Mouse (Mus musculus) embryo, embryonic 10 days (tissue): ENCODE results near the gene Ninl.

Experiments
- DNase-seq: peaks from one replicate; pipeline ENCODE4 v3.0.0-alpha.2; 2015; ENCODE audit warnings: low spot score

Ninl gene

DNA sequence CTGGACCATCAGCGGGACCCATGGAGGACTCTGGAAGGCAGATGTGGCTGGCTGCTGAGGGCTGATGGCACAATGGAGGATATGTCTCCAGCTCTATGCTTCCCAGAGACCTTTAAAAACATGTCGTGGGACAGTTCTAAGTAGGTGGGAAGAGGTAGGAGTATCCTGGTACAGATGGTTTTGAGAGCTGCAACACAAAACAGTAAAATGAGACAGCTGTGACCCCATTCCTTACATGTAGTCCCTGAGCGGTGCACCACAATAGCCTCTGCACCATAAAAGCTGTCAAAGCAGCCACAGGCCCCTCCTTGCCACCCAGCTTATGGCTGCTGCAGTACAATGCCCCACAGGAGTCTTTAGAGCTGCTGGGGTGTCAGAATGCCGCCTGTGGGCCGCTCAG is 41.6 kb downstream of the Ninl start:
- no peak for DNase-seq

GRCm38 (mm10) chr2:150995324-150995723 is 43.9 kb downstream of the Ninl start:
- DNase-seq, result no peak

- no peak for DNase-seq
Observed at GRCm38 (mm10) chr2:150991050-150991449, 48.1 kb downstream of the Ninl start.

GRCm38 (mm10) chr2:150990506-150990905 is 48.7 kb downstream of the Ninl start:
- no peak for DNase-seq

- no peak for DNase-seq
Observed at GRCm38 (mm10) chr2:150985359-150985758, 53.8 kb downstream of the Ninl start.

DNA sequence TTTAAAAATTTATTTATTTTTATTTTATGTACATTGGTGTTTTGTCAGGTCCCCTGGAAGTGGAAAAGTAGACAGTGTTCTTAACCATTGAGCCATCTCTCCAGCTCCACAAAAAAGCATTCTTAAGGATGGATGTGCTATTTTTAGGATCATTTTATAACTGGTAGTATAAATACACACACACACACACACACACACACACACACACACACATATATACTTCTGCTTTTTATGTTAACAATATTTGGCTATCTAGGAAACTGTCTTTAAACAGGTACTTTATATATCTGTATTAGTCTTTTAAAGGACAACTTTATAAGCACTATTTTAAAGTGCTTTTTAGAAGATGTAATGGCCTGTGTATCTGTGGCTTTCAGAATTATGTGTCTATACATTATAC is 57.1 kb downstream of the Ninl start:
- no peak for DNase-seq

DNA sequence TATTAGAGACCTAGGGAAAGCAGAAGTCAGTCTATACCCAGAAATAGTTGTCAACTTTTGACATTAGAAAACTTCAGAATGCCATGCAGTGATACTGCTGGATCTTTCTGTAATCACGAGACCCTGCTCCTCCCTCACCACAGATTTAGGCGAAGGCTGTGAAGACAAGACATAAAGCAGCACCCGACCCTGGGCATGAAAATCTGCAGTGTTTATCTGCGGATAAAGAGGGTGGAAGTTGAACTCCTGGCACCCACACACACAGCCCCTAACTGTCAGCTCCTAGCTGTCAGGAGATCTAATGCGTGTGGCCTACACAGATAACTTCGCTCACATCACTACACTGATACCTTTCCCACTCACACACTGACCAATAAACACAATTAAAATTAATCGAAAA is 57.7 kb downstream of the Ninl start:
- no peak for DNase-seq

DNA sequence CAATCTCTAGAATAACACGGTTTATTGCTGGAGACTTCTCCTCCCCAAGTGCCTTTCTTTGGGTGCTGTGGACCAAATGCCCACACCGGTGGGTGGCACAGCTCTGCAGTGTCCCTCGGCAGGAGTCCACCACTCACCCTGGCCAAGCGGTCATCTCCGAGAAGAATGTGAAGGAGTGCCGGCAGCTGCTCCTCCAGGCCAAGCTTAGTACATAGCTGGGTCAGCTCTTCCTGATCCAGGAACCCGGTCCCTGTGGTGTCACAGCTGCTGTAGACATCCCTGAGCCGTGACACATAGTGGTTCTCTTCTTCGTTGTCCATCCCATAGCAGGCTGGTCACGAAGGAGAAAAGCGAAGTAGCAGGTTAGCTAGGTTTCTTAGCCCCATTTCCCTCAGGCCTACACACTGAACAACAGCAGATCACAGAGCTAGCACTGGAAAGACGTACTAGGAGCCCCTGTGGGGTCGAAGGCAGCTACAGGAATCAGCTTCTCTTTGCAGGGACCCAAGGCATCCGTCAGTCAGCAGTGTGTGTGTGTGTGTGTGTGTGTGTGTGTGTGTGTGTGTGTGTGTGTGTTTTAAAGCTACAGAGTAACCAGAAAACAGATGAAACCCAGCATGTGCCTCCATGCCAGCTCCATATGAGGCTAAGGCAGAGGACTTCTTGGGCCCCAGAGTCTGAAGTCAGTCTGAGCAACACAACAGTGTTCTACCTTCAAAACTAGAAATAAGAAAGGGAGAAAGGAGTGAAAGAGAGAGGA is 59.1 kb downstream of the Ninl start:
- DNase-seq, result no peak

DNA sequence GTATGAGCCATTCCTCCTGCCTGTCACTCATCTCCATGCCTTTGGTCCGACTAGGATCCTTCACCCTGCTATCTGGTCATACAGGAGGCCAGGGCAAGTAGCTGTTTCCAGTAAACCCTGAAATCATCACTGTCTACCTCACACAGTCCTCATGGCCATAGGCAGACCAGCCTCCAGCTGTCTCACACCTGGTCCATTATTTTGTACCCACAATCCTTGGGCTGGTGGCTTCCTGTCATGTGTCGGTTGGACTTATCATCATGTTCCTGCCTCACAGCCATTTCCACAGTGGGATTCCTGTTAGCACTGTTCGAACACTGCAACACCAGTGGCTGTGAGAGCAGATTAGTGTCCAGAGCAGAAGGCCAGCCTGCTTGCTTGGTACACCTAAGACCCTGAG is 60.4 kb downstream of the Ninl start:
- DNase-seq, result no peak

GRCm38 (mm10) chr2:150977676-150978075 is 61.5 kb downstream of the Ninl start:
- DNase-seq, result no peak

DNA sequence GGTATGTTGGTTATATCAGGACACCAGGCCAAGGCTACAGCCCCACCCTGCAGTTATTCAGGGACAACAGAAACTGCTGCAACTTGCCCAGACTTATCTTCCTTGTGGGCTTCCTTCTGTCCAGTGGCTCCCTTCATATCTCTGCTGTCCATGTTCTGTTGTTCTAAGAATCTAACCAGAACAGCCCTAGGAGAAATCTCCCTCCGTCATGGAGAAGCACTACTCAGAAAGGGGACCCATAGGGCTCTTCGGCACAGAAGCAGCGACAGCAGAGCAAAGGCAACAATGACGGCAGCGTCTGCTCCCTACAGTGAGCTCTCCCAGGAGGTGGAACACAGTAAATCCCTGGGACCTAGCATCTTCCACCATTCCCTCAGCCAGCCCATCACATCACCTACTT is 62.3 kb downstream of the Ninl start:
- DNase-seq, result no peak

GRCm38 (mm10) chr2:150973401-150974115 is 65.6 kb downstream of the Ninl start:
- no peak for DNase-seq

- DNase-seq, result no peak
Observed at GRCm38 (mm10) chr2:150972681-150973080, 66.5 kb downstream of the Ninl start.

DNA sequence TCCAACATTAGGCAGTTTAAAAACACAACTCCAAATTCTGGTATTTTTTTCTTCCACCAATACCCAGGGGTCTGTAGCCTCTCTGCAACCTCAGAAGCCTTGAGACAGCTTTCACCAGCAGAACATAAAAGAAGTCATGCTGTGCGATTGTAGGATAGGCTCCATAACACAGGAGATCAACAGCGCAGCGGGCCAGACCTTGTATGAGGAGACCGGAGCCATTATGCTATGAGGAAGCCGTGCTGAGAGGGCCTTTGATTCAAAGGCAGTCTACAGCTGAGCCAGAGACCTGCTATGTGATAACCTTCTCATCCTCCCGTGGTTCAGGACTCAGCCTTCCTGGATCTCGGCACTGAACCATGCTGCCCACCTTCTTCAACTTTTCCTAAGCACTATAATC is 67.3 kb downstream of the Ninl start:
- DNase-seq, result no peak

- DNase-seq, result no peak
Observed at GRCm38 (mm10) chr2:150969231-150969630, 70.0 kb downstream of the Ninl start.

DNA sequence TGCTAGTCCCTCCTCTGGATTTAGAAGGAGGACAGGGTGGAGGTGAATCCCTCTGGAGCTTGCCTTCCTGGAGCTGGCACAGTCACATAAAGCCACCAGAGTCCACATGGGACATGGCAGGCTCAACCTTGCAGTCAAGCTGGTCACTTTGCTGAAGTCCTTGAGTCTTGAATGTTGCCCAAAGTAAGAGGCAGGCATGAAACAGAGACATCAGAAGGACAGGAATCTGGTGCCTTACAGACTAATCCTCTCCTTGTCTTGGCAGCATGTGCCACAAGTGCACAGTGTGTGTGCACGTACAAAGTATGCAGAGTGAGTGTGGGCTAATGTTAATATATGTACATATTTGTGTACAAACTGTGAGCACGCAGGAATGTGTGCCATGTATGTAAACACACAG is 71.7 kb downstream of the Ninl start:
- DNase-seq, result no peak

DNA sequence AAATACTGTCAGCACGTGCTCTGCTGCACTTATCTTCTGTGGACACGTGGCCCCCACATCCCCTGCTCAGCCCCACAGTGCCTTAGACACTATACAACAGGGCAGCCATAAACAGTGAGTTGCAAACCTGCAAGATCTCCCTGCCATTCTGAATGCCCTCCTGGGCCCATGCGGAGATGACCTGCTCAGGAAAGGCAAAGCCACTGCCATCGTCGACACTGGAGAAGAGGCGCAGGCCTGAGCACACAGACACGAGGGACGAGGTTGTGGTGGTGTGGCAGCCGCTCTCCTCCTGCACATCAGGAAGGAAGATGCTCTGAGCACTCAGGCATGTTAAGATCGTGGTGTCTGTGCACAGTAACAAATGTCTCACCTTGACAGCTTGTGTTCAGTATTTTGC is 73.2 kb downstream of the Ninl start:
- no peak for DNase-seq

- DNase-seq, result no peak
Observed at GRCm38 (mm10) chr2:150964641-150965040, 74.5 kb downstream of the Ninl start.

GRCm38 (mm10) chr2:150963246-150963645 is 75.9 kb downstream of the Ninl start:
- no peak for DNase-seq

DNA sequence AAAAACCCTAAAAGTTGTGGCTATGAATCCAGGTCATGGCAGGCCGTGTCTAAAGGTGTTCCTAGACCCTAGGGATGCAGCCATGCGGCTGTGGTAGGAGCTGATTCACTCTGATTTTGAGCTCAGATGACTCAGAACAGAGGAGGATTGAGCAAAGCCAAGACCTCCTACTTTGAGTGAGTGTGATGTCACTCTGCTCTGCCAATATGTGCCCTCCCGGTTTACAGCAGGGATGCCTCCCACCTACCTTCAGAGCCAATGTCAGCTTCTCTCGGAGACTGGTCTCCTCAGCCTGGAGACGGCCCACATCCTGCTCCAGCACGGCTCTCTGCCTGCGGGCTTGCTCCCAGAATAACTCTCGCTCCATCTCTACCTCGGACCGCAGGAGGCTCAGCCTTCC is 79.7 kb downstream of the Ninl start:
- no peak for DNase-seq

- DNase-seq, result no peak
Observed at GRCm38 (mm10) chr2:150955859-150956258, 83.3 kb downstream of the Ninl start.

DNA sequence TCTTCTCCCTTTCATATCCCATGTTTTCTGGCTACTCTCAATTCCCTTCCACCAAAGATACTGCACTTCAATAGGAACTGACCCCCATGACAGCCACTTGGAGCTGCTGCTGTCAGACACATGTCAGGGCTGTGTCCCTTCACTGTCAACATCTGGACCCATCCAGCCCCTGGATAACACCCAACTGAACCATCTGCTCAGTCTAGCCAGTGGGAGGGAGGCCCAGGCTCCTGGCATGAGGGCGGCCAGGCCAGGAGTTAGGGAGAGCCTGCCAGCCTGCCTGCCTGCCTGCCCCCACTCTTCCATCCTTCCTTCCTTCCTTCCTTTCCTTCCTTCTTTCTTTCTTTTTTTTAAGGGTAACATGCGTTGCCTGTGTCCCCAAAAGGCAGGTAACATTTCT is 88.0 kb downstream of the Ninl start:
- DNase-seq, result no peak

GRCm38 (mm10) chr2:150950056-150950455 is 89.1 kb downstream of the Ninl start:
- DNase-seq, result no peak

GRCm38 (mm10) chr2:150949652-150950051 is 89.5 kb downstream of the Ninl start:
- no peak for DNase-seq
